16 mouse cellular contexts compared by ENCODE assay signal in genomic region chr12:103346945-103347344, GRCm38 (mm10). TPM values are rescaled to one million over a fixed set of nuclear protein-coding genes. Genes with fewer than 3 reads are reported as not detected.
DNase-seq lines count a peak whose midpoint lies in the region; TF ChIP-seq lines count a peak whose summit lies in the region.
"Had no signal": no experiment of that assay in that cellular context is flagged by ENCODE, and none has a peak within 500 bp of the region (broad histone marks: within the 10 kb centered on the region; RNA-seq: fewer than 3 reads in every experiment).

No protein-coding gene starts in this region.

- no peak for TF ChIP-seq CTCF in kidney, adult 2 months (conservative IDR thresholded peaks at IDR 0.05; ENCODE audit: insufficient read depth, insufficient read length, low read depth, low read length)
- TF ChIP-seq CTCF in small intestine, adult 2 months (IDR thresholded peaks at IDR 0.05; ENCODE audit: extremely low read depth, insufficient read length, insufficient replicate concordance, low read depth, low read length), result no peak

- no peaks in the 10 kb centered on the region for H3K36me3 ChIP-seq in kidney, adult 2 months (ENCODE audit: control insufficient read depth, insufficient read depth, low read length)
- H3K36me3 ChIP-seq in small intestine, adult 2 months (ENCODE audit: control insufficient read depth, insufficient read depth, low read length), result no peaks in the 10 kb centered on the region
- H3K36me3 ChIP-seq: embryonic facial prominence, embryonic 13.5 days; G1E; liver, embryonic 15.5 days had no signal

- 51% methylated on average over 8 of the region's 8 CpGs for WGBS in kidney, adult 2 months
- WGBS in small intestine, adult 2 months, result 74% methylated on average over 8 of the region's 8 CpGs

- no peak for TF ChIP-seq POLR2A in kidney, adult 2 months (IDR thresholded peaks at IDR 0.05; ENCODE audit: low read depth, low read length)
- TF ChIP-seq POLR2A in small intestine, adult 2 months (IDR thresholded peaks at IDR 0.05; ENCODE audit: low read depth, low read length), result no peak

- peaks cover 13% of the 10 kb centered on the region for H3K4me1 ChIP-seq in kidney, adult 2 months (ENCODE audit: control insufficient read depth, insufficient read depth, low read length)
- no peaks in the 10 kb centered on the region; the same call in 1 of the 2 replicates for H3K4me1 ChIP-seq in small intestine, adult 2 months (ENCODE audit: control insufficient read depth, insufficient read depth, insufficient read length, low read length)
- H3K4me1 ChIP-seq: embryonic facial prominence, embryonic 13.5 days had no signal

- DNase-seq in adrenal gland, postnatal 14 days, result peak; percentile 51
- DNase-seq in adrenal gland, postnatal 10 days, result no peak
- no peak for DNase-seq in kidney, adult 2 months
- no peak for DNase-seq in kidney, postnatal 36 days
- DNase-seq in right cerebral cortex, postnatal 25 days, result peak; percentile 49
- DNase-seq in right cerebral cortex, postnatal 14 days, result no peak
- no peak for DNase-seq in kidney, adult 11 months
- DNase-seq: gastrocnemius, postnatal 14 days; lung, postnatal 4 days; thymus, adult 18-20 months had no signal

- H3K27me3 ChIP-seq in kidney, adult 2 months (replicated peaks; ENCODE audit: control insufficient read depth, insufficient read depth, low read length), result no peaks in the 10 kb centered on the region
- H3K27me3 ChIP-seq in small intestine, adult 2 months (ENCODE audit: control insufficient read depth, insufficient read depth, low read length), result no peaks in the 10 kb centered on the region
- H3K27me3 ChIP-seq: embryonic facial prominence, embryonic 13.5 days; liver, embryonic 15.5 days had no signal

- no peak overlapping the region for H3K4me3 ChIP-seq in kidney, adult 2 months (ENCODE audit: insufficient read depth, low read depth, low read length)
- no peak overlapping the region for H3K4me3 ChIP-seq in small intestine, adult 2 months (ENCODE audit: low read depth, low read length)
- H3K4me3 ChIP-seq: embryonic facial prominence, embryonic 13.5 days; liver, embryonic 15.5 days had no signal

- peak overlapping the region; percentile 32; the same call in 1 of the 2 replicates for H3K27ac ChIP-seq in kidney, adult 2 months (ENCODE audit: insufficient read depth, low read depth, low read length)
- H3K27ac ChIP-seq in small intestine, adult 2 months (ENCODE audit: insufficient read depth, low read depth, low read length), result 0 out of 2 replicates have a peak overlapping the region, but pooled peaks have one; percentile 21
- H3K27ac ChIP-seq: embryonic facial prominence, embryonic 13.5 days; liver, embryonic 15.5 days had no signal

RNA-seq across cellular contexts. Expression of gene Asb2, which starts 8.9 kb away (rescaled TPM):
- 1.1 and 2.2 TPM in 2 replicates for total RNA-seq in adrenal gland, postnatal 14 days (2021)
- 10 to 100 TPM in 1 of 2 experiments, 1 to 10 TPM in 1; 5.5 to 20.3 TPM for total RNA-seq in adrenal gland, postnatal 10 days (2021)
- polyA plus RNA-seq in kidney, adult 2 months (2012; rRNA removed), result 6.7 and 10.7 TPM in 2 replicates
- 75.6 and 106 TPM in 2 replicates for polyA plus RNA-seq in small intestine, adult 2 months (2012; rRNA removed)
- total RNA-seq: hematopoietic stem cell, adult 5-6 weeks had no signal
- polyA plus RNA-seq: G1E had no signal

RNA-seq across cellular contexts. Expression of gene Fam181a, which starts 36.2 kb away (rescaled TPM):
- not detected in 2 replicates for total RNA-seq in adrenal gland, postnatal 14 days (2021)
- not detected for total RNA-seq in adrenal gland, postnatal 10 days (2021)
- 0.05 and 0.08 TPM in 2 replicates for polyA plus RNA-seq in kidney, adult 2 months (2012; rRNA removed)
- polyA plus RNA-seq in small intestine, adult 2 months (2012; rRNA removed), result not detected in 2 replicates
- total RNA-seq: gastrocnemius, postnatal 14 days; hematopoietic stem cell, adult 5-6 weeks had no signal
- polyA plus RNA-seq: G1E; intestine, postnatal 0 days; liver, embryonic 15.5 days had no signal

RNA-seq across cellular contexts. Expression of gene Otub2, which starts 41.5 kb away (rescaled TPM):
- total RNA-seq in adrenal gland, postnatal 14 days (2021), result 3.1 and 3.7 TPM in 2 replicates
- total RNA-seq in adrenal gland, postnatal 10 days (2021), result 1 to 10 TPM; 3.6 to 4.4 TPM
- 3.9 and 4.0 TPM in 2 replicates for polyA plus RNA-seq in kidney, adult 2 months (2012; rRNA removed)
- polyA plus RNA-seq in small intestine, adult 2 months (2012; rRNA removed), result 0.75 and 0.85 TPM in 2 replicates

Comparison
In these comparisons a context has a peak if more than half of its experiments do, and no peak if none do; other contexts are left out.
1. DNase-seq: peak in adrenal gland, postnatal 14 days (single experiment) and right cerebral cortex, postnatal 25 days (single experiment); none in adrenal gland, postnatal 10 days (single experiment), kidney, adult 2 months (single experiment), kidney, postnatal 36 days (0 of 2), right cerebral cortex, postnatal 14 days (single experiment) and kidney, adult 11 months (single experiment).